Mouse (Mus musculus): ENCODE data around the gene Atp2a1. TPM values are rescaled to one million over a fixed set of nuclear protein-coding genes. Genes with fewer than 3 reads are reported as not detected.

The Atp2a1 gene
- polyA plus RNA-seq, 1 experiment from 2014 or later, result 93.8 TPM

- no peaks in the 10 kb centered on the region for H3K9me3 ChIP-seq
- H3K9ac ChIP-seq, result peak overlapping the region; percentile 21; the same call in 1 of the 2 replicates
- H3K27me3 ChIP-seq, result no peaks in the 10 kb centered on the region
- peak overlapping the region; percentile 15; the same call in 1 of the 2 replicates for H3K4me3 ChIP-seq
- peak overlapping the region; percentile 21 for H3K4me2 ChIP-seq (replicated peaks)
- no peaks in the 10 kb centered on the region for H3K36me3 ChIP-seq
- peaks cover 36% of the 10 kb centered on the region for H3K4me1 ChIP-seq
- peak overlapping the region; percentile 48; the same call in 1 of the 2 replicates for H3K27ac ChIP-seq
- ATAC-seq (ENCODE audit: low FRiP score, low read depth), result peak; percentile 12; the same call in 1 of the 2 replicates
- WGBS, result 32% methylated on average over 10 of the region's 10 CpGs
Measured at GRCm38 (mm10) chr7:126460623-126461399, 2.1 kb downstream of the Atp2a1 start.

- H3K4me1 ChIP-seq, result peaks cover 22% of the 10 kb centered on the region
- no peak overlapping the region for H3K9ac ChIP-seq
- no peak overlapping the region for H3K27ac ChIP-seq
- peak overlapping the region; percentile 14; the same call in 1 of the 2 replicates for H3K4me2 ChIP-seq (replicated peaks)
- H3K27me3 ChIP-seq, result no peaks in the 10 kb centered on the region
- no peaks in the 10 kb centered on the region for H3K9me3 ChIP-seq
- 80% methylated on average over 11 of the region's 11 CpGs for WGBS
- H3K36me3 ChIP-seq, result no peaks in the 10 kb centered on the region
- no peak overlapping the region for H3K4me3 ChIP-seq
- no peak for ATAC-seq (ENCODE audit: low FRiP score, low read depth)
Measured at GRCm38 (mm10) chr7:126458844-126459618, 3.9 kb downstream of the Atp2a1 start.

GRCm38 (mm10) chr7:126458225-126458624 is 4.7 kb downstream of the Atp2a1 start:
- Histone ChIP-seq H3K9ac (no peak overlapping the region), H3K9me3 (no peaks in the 10 kb centered on the region), H3K4me3 (no peak overlapping the region), H3K27ac (no peak overlapping the region), H3K4me1 (peaks cover 14% of the 10 kb centered on the region), H3K4me2 (replicated peaks) (no peak overlapping the region), H3K36me3 (no peaks in the 10 kb centered on the region), H3K27me3 (no peaks in the 10 kb centered on the region)
- 77% methylated on average over 5 of the region's 5 CpGs for WGBS
- ATAC-seq (ENCODE audit: low FRiP score, low read depth), result no peak

DNA sequence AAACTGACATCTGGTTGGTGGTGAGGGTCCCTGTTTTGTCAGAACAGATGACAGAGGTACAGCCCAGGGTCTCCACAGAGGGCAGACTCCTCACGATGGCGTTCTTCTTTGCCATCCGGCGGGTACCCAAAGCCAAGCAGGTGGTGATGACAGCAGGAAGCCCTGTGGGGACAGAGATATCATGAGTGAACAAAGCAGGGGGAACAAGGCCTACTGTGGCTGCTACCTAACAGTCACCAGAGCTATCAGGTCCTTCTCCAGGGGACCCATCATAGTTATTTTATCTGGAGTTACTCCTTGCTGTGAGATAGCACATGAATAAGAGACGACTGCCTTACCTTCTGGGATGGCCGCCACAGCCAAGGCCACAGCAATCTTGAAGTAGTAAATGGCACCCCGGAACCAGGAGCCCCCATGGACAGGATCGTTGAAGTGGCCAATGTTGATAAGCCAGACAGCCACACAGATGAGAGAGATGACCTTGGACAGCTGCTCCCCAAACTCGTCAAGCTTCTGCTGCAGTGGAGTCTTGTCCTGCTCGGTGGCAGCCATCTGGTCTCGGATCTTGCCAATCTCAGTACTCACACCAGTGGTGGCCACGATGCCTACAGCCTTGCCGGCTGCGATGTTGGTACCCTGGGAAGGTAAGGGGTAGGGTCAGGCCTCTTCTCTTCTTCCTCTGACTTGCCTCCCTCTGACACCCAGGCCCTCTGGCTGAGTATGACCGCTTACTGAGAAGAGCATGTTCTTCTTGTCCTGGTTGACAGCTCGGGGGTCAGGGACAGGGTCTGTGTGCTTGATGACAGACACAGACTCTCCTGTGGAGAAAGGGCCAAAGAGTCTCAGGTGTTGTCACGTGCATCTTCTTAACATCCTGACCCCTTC is 6.3 kb downstream of the Atp2a1 start:
- Histone ChIP-seq H3K27me3 (no peaks in the 10 kb centered on the region), H3K4me1 (peaks cover 9% of the 10 kb centered on the region; the same call in 1 of the 2 replicates), H3K4me3 (no peak overlapping the region), H3K9ac (no peak overlapping the region), H3K9me3 (no peaks in the 10 kb centered on the region), H3K36me3 (no peaks in the 10 kb centered on the region), H3K4me2 (replicated peaks) (no peak overlapping the region), H3K27ac (no peak overlapping the region)
- WGBS, result 86% methylated on average over 17 of the region's 17 CpGs
- no peak for ATAC-seq (ENCODE audit: low FRiP score, low read depth)

- Histone ChIP-seq H3K4me3 (no peak overlapping the region), H3K4me2 (replicated peaks) (no peak overlapping the region), H3K4me1 (no peaks in the 10 kb centered on the region), H3K27ac (no peak overlapping the region), H3K27me3 (no peaks in the 10 kb centered on the region), H3K9me3 (no peaks in the 10 kb centered on the region), H3K36me3 (no peaks in the 10 kb centered on the region), H3K9ac (no peak overlapping the region)
- 77% methylated on average over 2 of the region's 2 CpGs for WGBS
- ATAC-seq (ENCODE audit: low FRiP score, low read depth), result no peak
Measured at GRCm38 (mm10) chr7:126455242-126455641, 7.7 kb downstream of the Atp2a1 start.

DNA sequence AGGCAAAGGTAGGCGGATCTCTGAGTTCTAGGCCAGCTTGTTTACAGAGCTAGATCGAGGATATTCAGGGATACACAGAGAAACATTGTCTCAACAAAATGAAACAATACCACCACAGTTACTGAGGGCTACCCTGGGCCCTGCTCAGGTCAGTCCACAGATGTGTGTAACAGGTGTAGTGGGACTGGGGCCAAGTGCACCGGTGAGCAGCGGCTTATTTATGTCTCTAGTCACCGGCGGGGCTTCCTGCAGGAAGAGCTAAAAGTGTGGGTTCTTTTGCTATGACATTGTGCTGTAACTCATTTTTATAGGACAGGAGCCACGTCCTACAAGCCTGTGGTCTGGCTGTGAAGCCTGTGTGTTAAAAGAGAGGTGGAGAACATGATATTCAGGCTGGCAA is 9.0 kb downstream of the Atp2a1 start:
- Histone ChIP-seq H3K4me3 (no peak overlapping the region), H3K27me3 (no peaks in the 10 kb centered on the region), H3K9ac (no peak overlapping the region), H3K9me3 (no peaks in the 10 kb centered on the region), H3K4me1 (no peaks in the 10 kb centered on the region), H3K36me3 (peaks cover under 1% of the 10 kb centered on the region; the same call in 1 of the 2 replicates), H3K27ac (no peak overlapping the region), H3K4me2 (replicated peaks) (no peak overlapping the region)
- no peak for ATAC-seq (ENCODE audit: low FRiP score, low read depth)
- 41% methylated on average over 7 of the region's 7 CpGs for WGBS

GRCm38 (mm10) chr7:126452244-126452643 is 10.7 kb downstream of the Atp2a1 start:
- H3K36me3 ChIP-seq, result peaks cover 16% of the 10 kb centered on the region
- H3K27me3 ChIP-seq, result no peaks in the 10 kb centered on the region
- no peak overlapping the region for H3K27ac ChIP-seq
- no peak for ATAC-seq (ENCODE audit: low FRiP score, low read depth)
- H3K4me3 ChIP-seq, result no peak overlapping the region
- no peak overlapping the region for H3K4me2 ChIP-seq (replicated peaks)
- no peaks in the 10 kb centered on the region for H3K4me1 ChIP-seq
- 93% methylated on average over 3 of the region's 3 CpGs for WGBS
- no peak overlapping the region for H3K9ac ChIP-seq
- H3K9me3 ChIP-seq, result no peaks in the 10 kb centered on the region

- no peaks in the 10 kb centered on the region for H3K27me3 ChIP-seq
- H3K9ac ChIP-seq, result no peak overlapping the region
- no peak overlapping the region for H3K4me3 ChIP-seq
- no peak overlapping the region for H3K4me2 ChIP-seq (replicated peaks)
- H3K9me3 ChIP-seq, result no peaks in the 10 kb centered on the region
- no peak for ATAC-seq (ENCODE audit: low FRiP score, low read depth)
- 91% methylated on average over 6 of the region's 6 CpGs for WGBS
- no peaks in the 10 kb centered on the region for H3K4me1 ChIP-seq
- H3K27ac ChIP-seq, result no peak overlapping the region
- peaks cover 32% of the 10 kb centered on the region for H3K36me3 ChIP-seq
Measured at GRCm38 (mm10) chr7:126450641-126451040, 12.3 kb downstream of the Atp2a1 start.

DNA sequence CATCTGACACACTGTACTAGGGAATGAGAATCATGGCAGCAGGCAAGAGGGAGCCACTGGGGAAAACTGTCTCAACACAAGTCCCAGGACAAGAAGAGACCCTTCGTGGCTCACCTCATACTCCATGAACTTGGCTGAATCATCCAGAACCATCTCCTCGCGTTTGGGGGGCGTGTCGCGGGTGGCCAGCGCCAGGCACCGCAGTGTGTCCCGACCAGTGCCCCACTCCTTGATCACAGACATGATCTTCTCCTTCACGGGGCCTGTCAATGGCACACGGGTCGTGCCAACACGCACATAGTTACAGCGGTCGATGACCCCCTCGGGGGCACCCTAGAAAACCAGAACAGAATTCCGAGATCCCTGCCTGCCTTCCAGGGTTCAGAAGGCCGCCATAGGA is 12.9 kb downstream of the Atp2a1 start:
- Histone ChIP-seq H3K36me3 (peaks cover 38% of the 10 kb centered on the region), H3K9me3 (no peaks in the 10 kb centered on the region), H3K9ac (no peak overlapping the region), H3K27me3 (no peaks in the 10 kb centered on the region), H3K4me2 (replicated peaks) (no peak overlapping the region), H3K27ac (no peak overlapping the region), H3K4me1 (no peaks in the 10 kb centered on the region), H3K4me3 (no peak overlapping the region)
- WGBS, result 88% methylated on average over 18 of the region's 18 CpGs
- ATAC-seq (ENCODE audit: low FRiP score, low read depth), result no peak

- ATAC-seq (ENCODE audit: low FRiP score, low read depth), result no peak
- Histone ChIP-seq H3K27ac (no peak overlapping the region), H3K36me3 (peaks cover 50% of the 10 kb centered on the region)
Measured at GRCm38 (mm10) chr7:126448481-126448880, 14.4 kb downstream of the Atp2a1 start.

GRCm38 (mm10) chr7:126446217-126446616 is 16.7 kb downstream of the Atp2a1 start:
- 92% methylated on average over 21 of the region's 21 CpGs for WGBS
- Histone ChIP-seq H3K27me3 (no peaks in the 10 kb centered on the region), H3K9me3 (no peaks in the 10 kb centered on the region), H3K9ac (no peak overlapping the region), H3K4me1 (no peaks in the 10 kb centered on the region), H3K36me3 (peaks cover 66% of the 10 kb centered on the region), H3K4me2 (replicated peaks) (no peak overlapping the region), H3K27ac (no peak overlapping the region), H3K4me3 (no peak overlapping the region)
- no peak for ATAC-seq (ENCODE audit: low FRiP score, low read depth)

More at GRCm38 (mm10) chr7:126448481-126448880, 14.4 kb downstream of the Atp2a1 start:
- Histone ChIP-seq H3K4me3 (no peak overlapping the region), H3K9me3 (no peaks in the 10 kb centered on the region), H3K9ac (no peak overlapping the region; the same call in 1 of the 2 replicates), H3K4me1 (no peaks in the 10 kb centered on the region), H3K4me2 (replicated peaks) (no peak overlapping the region), H3K27me3 (no peaks in the 10 kb centered on the region)
- 92% methylated on average over 19 of the region's 19 CpGs for WGBS

All from limb, embryonic 13.5 days (tissue).